In the genomic region with DNA sequence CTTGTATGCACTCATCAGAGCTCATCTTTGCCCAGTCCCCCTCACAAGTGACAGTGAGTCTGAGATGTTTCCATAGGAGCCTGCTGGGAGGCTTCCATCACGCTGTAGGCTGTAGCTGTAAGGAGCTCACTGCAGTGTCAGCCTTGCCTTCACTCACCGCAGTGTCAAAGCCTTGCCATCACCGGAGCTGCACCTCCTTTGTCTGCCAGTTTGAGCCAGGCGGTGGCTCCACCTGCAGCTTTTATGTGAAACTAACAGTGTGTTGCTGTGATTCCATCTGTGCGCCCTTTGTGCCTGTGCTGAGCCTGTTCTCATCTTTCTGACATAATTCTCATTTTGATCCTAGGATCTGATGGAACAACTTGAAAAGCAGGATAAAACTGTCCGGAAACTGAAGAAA, we compare ENCODE assay signal across 8 mouse cellular contexts. TPM values are rescaled to one million over a fixed set of nuclear protein-coding genes. Genes with fewer than 3 reads are reported as not detected.
DNase-seq lines count a peak whose midpoint lies in the region; ATAC-seq and TF ChIP-seq lines count a peak whose summit lies in the region.

No protein-coding gene starts in this region.

- no peaks in the 10 kb centered on the region for H3K9me3 ChIP-seq in kidney, postnatal 0 days (replicated peaks; ENCODE audit: low read length)
- H3K9me3 ChIP-seq in kidney, embryonic 16.5 days (ENCODE audit: low read length), result no peaks in the 10 kb centered on the region
- H3K9me3 ChIP-seq in embryonic facial prominence, embryonic 11.5 days (replicated peaks; ENCODE audit: control insufficient read depth, low read length), result no peaks in the 10 kb centered on the region

- H3K4me1 ChIP-seq in kidney, postnatal 0 days (replicated peaks; ENCODE audit: insufficient read depth, low read length), result no peaks in the 10 kb centered on the region
- no peaks in the 10 kb centered on the region for H3K4me1 ChIP-seq in kidney, embryonic 16.5 days (ENCODE audit: insufficient read depth, low read length)
- no peaks in the 10 kb centered on the region for H3K4me1 ChIP-seq in embryonic facial prominence, embryonic 11.5 days (ENCODE audit: control insufficient read depth, insufficient read depth, low read length)

- DNase-seq in kidney, postnatal 0 days (ENCODE audit: low spot score), result peak; percentile 8
- DNase-seq in A20 (ENCODE audit: low read depth, low spot score) (peak; percentile 55), ZHBTc4 (ENCODE audit: low read depth, low spot score) (peak; percentile 59)
- DNase-seq in embryonic facial prominence, embryonic 11.5 days (ENCODE audit: low spot score), result peak; percentile 28
- DNase-seq in kidney, postnatal 36 days, result peak; percentile 24 to 64
- DNase-seq in retina, postnatal 7 days (ENCODE audit: low read depth, low spot score), result peak; percentile 8
- DNase-seq in frontal cortex, postnatal 14 days (ENCODE audit: low spot score in 2 of 2), result no peak

- no peak overlapping the region for H3K27ac ChIP-seq in kidney, postnatal 0 days
- no peak overlapping the region for H3K27ac ChIP-seq in kidney, embryonic 16.5 days (ENCODE audit: low read length)
- H3K27ac ChIP-seq in embryonic facial prominence, embryonic 11.5 days (replicated peaks; ENCODE audit: low read depth, low read length), result no peak overlapping the region

- WGBS in kidney, postnatal 0 days, result 58% methylated on average over 6 of the region's 6 CpGs
- whole genome bisulfite sequencing in kidney, embryonic 16.5 days, result 70% methylated on average over 6 of the region's 6 CpGs
- 73% methylated on average over 6 of the region's 6 CpGs for WGBS in embryonic facial prominence, embryonic 11.5 days

- no peak overlapping the region for H3K9ac ChIP-seq in kidney, postnatal 0 days (ENCODE audit: low read depth, low read length)
- no peak overlapping the region for H3K9ac ChIP-seq in kidney, embryonic 16.5 days (replicated peaks; ENCODE audit: low read length)
- no peak overlapping the region for H3K9ac ChIP-seq in embryonic facial prominence, embryonic 11.5 days (replicated peaks; ENCODE audit: low read length)

- no peak overlapping the region for H3K4me2 ChIP-seq in kidney, postnatal 0 days (ENCODE audit: low read length)
- no peak overlapping the region for H3K4me2 ChIP-seq in kidney, embryonic 16.5 days (replicated peaks; ENCODE audit: low read depth, low read length)
- H3K4me2 ChIP-seq in embryonic facial prominence, embryonic 11.5 days (ENCODE audit: low read depth, low read length), result no peak overlapping the region

- H3K27me3 ChIP-seq in kidney, postnatal 0 days (ENCODE audit: insufficient read depth, low read length), result no peaks in the 10 kb centered on the region
- no peaks in the 10 kb centered on the region for H3K27me3 ChIP-seq in kidney, embryonic 16.5 days (ENCODE audit: insufficient read depth, low read length)
- no peaks in the 10 kb centered on the region for H3K27me3 ChIP-seq in embryonic facial prominence, embryonic 11.5 days (ENCODE audit: control insufficient read depth, insufficient read depth, low read length)

- peak; percentile 61 for TF ChIP-seq CTCF in kidney, postnatal 0 days (IDR thresholded peaks at IDR 0.05; ENCODE audit: low read depth)

- ATAC-seq in kidney, postnatal 0 days (replicated peaks; ENCODE audit: low FRiP score, low read depth), result 0 out of 2 replicates have a peak, but pooled peaks have one; percentile 33
- ATAC-seq in kidney, embryonic 16.5 days (ENCODE audit: low FRiP score, low TSS enrichment), result no peak
- ATAC-seq in embryonic facial prominence, embryonic 11.5 days (replicated peaks; ENCODE audit: insufficient number of reproducible peaks, low FRiP score, low TSS enrichment, low read depth), result no peak

- peaks cover 11% of the 10 kb centered on the region for H3K36me3 ChIP-seq in kidney, postnatal 0 days (ENCODE audit: insufficient read depth, low read length)
- peaks cover 12% of the 10 kb centered on the region for H3K36me3 ChIP-seq in kidney, embryonic 16.5 days (ENCODE audit: insufficient read depth, low read length)
- H3K36me3 ChIP-seq in embryonic facial prominence, embryonic 11.5 days (replicated peaks; ENCODE audit: control insufficient read depth, insufficient read depth, low read depth, low read length), result no peaks in the 10 kb centered on the region; the same call in 1 of the 2 replicates

- no peak overlapping the region for H3K4me3 ChIP-seq in kidney, postnatal 0 days (replicated peaks; ENCODE audit: low read depth, low read length)
- no peak overlapping the region for H3K4me3 ChIP-seq in kidney, embryonic 16.5 days (ENCODE audit: low read length)
- H3K4me3 ChIP-seq in embryonic facial prominence, embryonic 11.5 days (ENCODE audit: low read depth, low read length), result no peak overlapping the region

RNA-seq across cellular contexts. Expression of a gene that starts 34.5 kb away (rescaled TPM):
- 2.4 and 3.5 TPM in 2 replicates for polyA plus RNA-seq in kidney, postnatal 0 days (2015; fragmentation: Nextera tagmentation; extraction: Ambion mirVana)
- 4.0 and 5.0 TPM in 2 replicates for polyA plus RNA-seq in kidney, embryonic 16.5 days (2015; fragmentation: Nextera tagmentation; extraction: Ambion mirVana)
- 0.85 and 1.0 TPM in 2 replicates for polyA plus RNA-seq in embryonic facial prominence, embryonic 11.5 days (2014; fragmentation: Nextera tagmentation; extraction: Ambion mirVana)

Comparison
In these comparisons a context has a peak if more than half of its experiments do, and no peak if none do; other contexts are left out.
1. DNase-seq: peak in kidney, postnatal 0 days (single experiment), A20 (single experiment), ZHBTc4 (single experiment), embryonic facial prominence, embryonic 11.5 days (single experiment), kidney, postnatal 36 days (2 of 2) and retina, postnatal 7 days (single experiment); none in frontal cortex, postnatal 14 days (0 of 2).